Mouse (Mus musculus): ENCODE results near the gene Cplx3. TPM values are rescaled to one million over a fixed set of nuclear protein-coding genes. Genes with fewer than 3 reads are reported as not detected.

Gene Cplx3
- polyA plus RNA-seq, 1 experiment from 2014 or later: 0.96 TPM

DNA sequence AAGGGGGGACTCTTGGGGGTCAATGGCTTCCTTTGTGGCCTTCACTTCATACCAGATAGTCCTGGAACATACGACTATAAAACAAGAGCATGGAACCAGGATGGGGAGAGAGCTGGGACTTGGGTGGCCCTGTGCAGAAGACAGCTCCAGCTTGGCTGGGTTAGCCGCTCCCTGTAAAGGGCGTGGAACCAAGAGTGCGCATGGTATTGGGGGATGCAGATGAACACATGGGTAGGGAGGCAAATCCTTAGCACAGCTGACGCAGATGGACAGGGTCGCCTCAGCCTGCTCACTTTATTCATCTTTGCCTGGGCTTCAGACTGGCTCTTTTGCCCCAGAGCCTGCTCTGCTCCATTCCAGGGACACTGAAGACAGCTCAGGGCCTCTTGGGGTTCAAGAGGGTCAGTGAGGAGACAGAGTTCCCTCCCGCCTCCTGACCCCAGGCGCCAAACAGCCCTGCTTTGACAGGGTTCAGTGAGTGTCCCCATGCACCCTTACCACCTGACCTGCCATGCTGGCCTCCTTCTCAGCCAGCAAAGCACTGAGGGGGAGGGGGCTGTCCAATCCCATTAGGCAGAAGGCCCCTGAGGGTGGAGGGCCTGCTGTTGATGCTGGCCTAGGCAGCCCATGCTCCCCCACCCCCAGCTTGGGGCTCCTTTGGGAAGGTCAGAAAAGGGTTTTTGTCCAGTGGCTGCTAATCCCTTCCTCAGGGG lies 7.1 kb downstream of the Cplx3 start:
- H3K4me2 ChIP-seq (ENCODE audit: low read length): no peak overlapping the region
- H3K9ac ChIP-seq (replicated peaks; ENCODE audit: low read length): no peak overlapping the region
- peaks cover 18% of the 10 kb centered on the region for H3K4me1 ChIP-seq (ENCODE audit: control insufficient read depth, insufficient read depth, low read length)
- no peak overlapping the region for H3K4me3 ChIP-seq (replicated peaks; ENCODE audit: low read depth, low read length)
- H3K27me3 ChIP-seq (ENCODE audit: control insufficient read depth, insufficient read depth, low read length): no peaks in the 10 kb centered on the region
- 24% methylated on average over 8 of the region's 8 CpGs for WGBS
- DNase-seq (peak; percentile 45), ATAC-seq (ENCODE audit: low FRiP score, low TSS enrichment) (peak; percentile 49; the same call in 1 of the 2 replicates)
- H3K27ac ChIP-seq (replicated peaks; ENCODE audit: low read depth, low read length): peak overlapping the region; percentile 14
- peaks cover 14% of the 10 kb centered on the region for H3K36me3 ChIP-seq (ENCODE audit: control insufficient read depth, insufficient read depth, low read length)
- H3K9me3 ChIP-seq (ENCODE audit: control insufficient read depth, low read length): no peaks in the 10 kb centered on the region

DNA sequence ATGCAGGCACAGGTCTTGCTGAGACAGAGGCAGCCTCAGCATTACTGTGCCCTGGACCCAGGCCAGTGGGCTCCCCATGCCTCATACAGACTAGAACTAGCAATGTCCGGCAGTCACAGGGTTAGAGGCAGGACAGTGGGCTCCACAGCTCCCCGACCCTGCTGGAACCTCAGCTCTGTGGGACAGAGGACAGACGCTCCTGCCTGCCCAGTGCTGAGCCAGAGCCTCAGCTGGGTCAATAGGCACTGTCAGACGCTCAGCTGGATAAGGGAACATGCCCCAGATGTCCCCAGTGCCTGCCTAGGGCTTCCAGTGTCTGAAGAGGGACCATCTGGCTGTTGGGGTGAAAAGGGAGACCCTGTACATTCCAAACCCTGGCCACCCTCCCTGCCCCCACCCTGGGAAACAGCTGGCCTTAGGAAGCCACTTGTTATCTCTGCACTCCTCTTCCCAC lies 8.1 kb downstream of the Cplx3 start:
- ATAC-seq (ENCODE audit: low FRiP score, low TSS enrichment) (no peak), DNase-seq (no peak)
- no peak overlapping the region for H3K27ac ChIP-seq (replicated peaks; ENCODE audit: low read depth, low read length)
- WGBS: 18% methylated on average over 4 of the region's 4 CpGs
- no peak overlapping the region for H3K4me3 ChIP-seq (replicated peaks; ENCODE audit: low read depth, low read length)
- H3K9me3 ChIP-seq (ENCODE audit: control insufficient read depth, low read length): no peaks in the 10 kb centered on the region
- H3K9ac ChIP-seq (replicated peaks; ENCODE audit: low read length): no peak overlapping the region
- H3K4me2 ChIP-seq (ENCODE audit: low read length): no peak overlapping the region
- no peaks in the 10 kb centered on the region for H3K27me3 ChIP-seq (ENCODE audit: control insufficient read depth, insufficient read depth, low read length)
- H3K4me1 ChIP-seq (ENCODE audit: control insufficient read depth, insufficient read depth, low read length): peaks cover 18% of the 10 kb centered on the region
- H3K36me3 ChIP-seq (ENCODE audit: control insufficient read depth, insufficient read depth, low read length): peaks cover 23% of the 10 kb centered on the region

- no peaks in the 10 kb centered on the region for H3K9me3 ChIP-seq (ENCODE audit: control insufficient read depth, low read length)
- 89% methylated on average over 8 of the region's 8 CpGs for WGBS
- ATAC-seq (ENCODE audit: low FRiP score, low TSS enrichment) (no peak), DNase-seq (no peak)
- peaks cover 27% of the 10 kb centered on the region for H3K36me3 ChIP-seq (ENCODE audit: control insufficient read depth, insufficient read depth, low read length)
- H3K9ac ChIP-seq (replicated peaks; ENCODE audit: low read length): no peak overlapping the region
- H3K27ac ChIP-seq (replicated peaks; ENCODE audit: low read depth, low read length): no peak overlapping the region
- no peaks in the 10 kb centered on the region for H3K27me3 ChIP-seq (ENCODE audit: control insufficient read depth, insufficient read depth, low read length)
- H3K4me2 ChIP-seq (ENCODE audit: low read length): no peak overlapping the region
- H3K4me3 ChIP-seq (replicated peaks; ENCODE audit: low read depth, low read length): no peak overlapping the region
- H3K4me1 ChIP-seq (ENCODE audit: control insufficient read depth, insufficient read depth, low read length): peaks cover 18% of the 10 kb centered on the region
Observed at GRCm38 (mm10) chr9:57597265-57597664, 8.8 kb downstream of the Cplx3 start.

DNA sequence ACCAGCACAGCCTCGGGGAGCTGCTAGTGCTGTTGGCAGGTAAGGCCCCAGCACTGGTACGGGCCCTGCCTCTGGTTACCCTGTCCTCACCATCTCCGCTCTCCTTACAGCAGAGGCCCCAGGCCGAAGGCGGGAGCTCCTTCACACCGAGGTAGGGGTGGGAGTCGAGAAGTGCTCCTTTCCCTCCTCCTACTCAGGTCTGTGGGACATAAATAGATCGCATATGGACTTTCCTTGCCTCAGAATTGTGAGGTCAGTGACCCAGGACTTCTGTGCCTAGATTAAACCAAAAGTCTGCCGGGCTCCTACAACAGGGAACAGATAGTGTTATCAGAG lies 11.9 kb downstream of the Cplx3 start:
- Histone ChIP-seq H3K9me3 (ENCODE audit: control insufficient read depth, low read length) (no peaks in the 10 kb centered on the region), H3K9ac (replicated peaks; ENCODE audit: low read length) (no peak overlapping the region), H3K36me3 (ENCODE audit: control insufficient read depth, insufficient read depth, low read length) (peaks cover 27% of the 10 kb centered on the region), H3K27ac (replicated peaks; ENCODE audit: low read depth, low read length) (no peak overlapping the region), H3K4me1 (ENCODE audit: control insufficient read depth, insufficient read depth, low read length) (peaks cover 12% of the 10 kb centered on the region), H3K4me3 (replicated peaks; ENCODE audit: low read depth, low read length) (no peak overlapping the region), H3K27me3 (ENCODE audit: control insufficient read depth, insufficient read depth, low read length) (no peaks in the 10 kb centered on the region), H3K4me2 (ENCODE audit: low read length) (no peak overlapping the region)
- no peak for ATAC-seq (ENCODE audit: low FRiP score, low TSS enrichment)
- DNase-seq: no peak
- 63% methylated on average over 9 of the region's 9 CpGs for whole genome bisulfite sequencing

GRCm38 (mm10) chr9:57593454-57594173 lies 12.5 kb downstream of the Cplx3 start:
- H3K27ac ChIP-seq (replicated peaks; ENCODE audit: low read depth, low read length): no peak overlapping the region
- WGBS: 38% methylated on average over 12 of the region's 12 CpGs
- peaks cover 27% of the 10 kb centered on the region for H3K36me3 ChIP-seq (ENCODE audit: control insufficient read depth, insufficient read depth, low read length)
- ATAC-seq (ENCODE audit: low FRiP score, low TSS enrichment) (no peak), DNase-seq (no peak)
- H3K27me3 ChIP-seq (ENCODE audit: control insufficient read depth, insufficient read depth, low read length): no peaks in the 10 kb centered on the region
- H3K9ac ChIP-seq (replicated peaks; ENCODE audit: low read length): no peak overlapping the region
- H3K4me2 ChIP-seq (ENCODE audit: low read length): no peak overlapping the region
- H3K9me3 ChIP-seq (ENCODE audit: control insufficient read depth, low read length): no peaks in the 10 kb centered on the region
- no peak overlapping the region for H3K4me3 ChIP-seq (replicated peaks; ENCODE audit: low read depth, low read length)
- peaks cover 11% of the 10 kb centered on the region for H3K4me1 ChIP-seq (ENCODE audit: control insufficient read depth, insufficient read depth, low read length)

GRCm38 (mm10) chr9:57590726-57591125 lies 15.4 kb downstream of the Cplx3 start:
- ATAC-seq (ENCODE audit: low FRiP score, low TSS enrichment): no peak
- H3K4me1 ChIP-seq (ENCODE audit: control insufficient read depth, insufficient read depth, low read length): peaks cover 11% of the 10 kb centered on the region
- WGBS: 33% methylated on average over 5 of the region's 5 CpGs
- H3K27ac ChIP-seq (replicated peaks; ENCODE audit: low read depth, low read length): no peak overlapping the region
- DNase-seq: peak; percentile 33
- no peaks in the 10 kb centered on the region for H3K9me3 ChIP-seq (ENCODE audit: control insufficient read depth, low read length)
- peak overlapping the region; percentile 88; the same call in 1 of the 2 replicates for H3K4me2 ChIP-seq (ENCODE audit: low read length)
- peaks cover 44% of the 10 kb centered on the region for H3K36me3 ChIP-seq (ENCODE audit: control insufficient read depth, insufficient read depth, low read length)
- H3K4me3 ChIP-seq (replicated peaks; ENCODE audit: low read depth, low read length): no peak overlapping the region
- H3K9ac ChIP-seq (replicated peaks; ENCODE audit: low read length): no peak overlapping the region
- H3K27me3 ChIP-seq (ENCODE audit: control insufficient read depth, insufficient read depth, low read length): no peaks in the 10 kb centered on the region

GRCm38 (mm10) chr9:57589224-57590126 lies 16.6 kb downstream of the Cplx3 start, which contains the start of gene Ulk3:
Ulk3 (plus strand) TSS chr9:57589452.
- under 1% methylated on average over 58 of the region's 58 CpGs for WGBS
- peak within 1 kb of the TSS; percentile 87 for H3K9ac ChIP-seq (replicated peaks; ENCODE audit: low read length)
- ATAC-seq (ENCODE audit: low FRiP score, low TSS enrichment): peak; percentile 76
- peaks cover 11% of the 10 kb centered on the region for H3K4me1 ChIP-seq (ENCODE audit: control insufficient read depth, insufficient read depth, low read length)
- H3K36me3 ChIP-seq (ENCODE audit: control insufficient read depth, insufficient read depth, low read length): peaks cover 45% of the 10 kb centered on the region
- H3K4me2 ChIP-seq (ENCODE audit: low read length): peak within 1 kb of the TSS; percentile 88
- peak within 1 kb of the TSS; percentile 77 for H3K27ac ChIP-seq (replicated peaks; ENCODE audit: low read depth, low read length)
- H3K4me3 ChIP-seq (replicated peaks; ENCODE audit: low read depth, low read length): peak within 1 kb of the TSS; percentile 73
- DNase-seq: peak; percentile 86
- no peaks in the 10 kb centered on the region for H3K27me3 ChIP-seq (ENCODE audit: control insufficient read depth, insufficient read depth, low read length)
- H3K9me3 ChIP-seq (ENCODE audit: control insufficient read depth, low read length): no peaks in the 10 kb centered on the region

DNA sequence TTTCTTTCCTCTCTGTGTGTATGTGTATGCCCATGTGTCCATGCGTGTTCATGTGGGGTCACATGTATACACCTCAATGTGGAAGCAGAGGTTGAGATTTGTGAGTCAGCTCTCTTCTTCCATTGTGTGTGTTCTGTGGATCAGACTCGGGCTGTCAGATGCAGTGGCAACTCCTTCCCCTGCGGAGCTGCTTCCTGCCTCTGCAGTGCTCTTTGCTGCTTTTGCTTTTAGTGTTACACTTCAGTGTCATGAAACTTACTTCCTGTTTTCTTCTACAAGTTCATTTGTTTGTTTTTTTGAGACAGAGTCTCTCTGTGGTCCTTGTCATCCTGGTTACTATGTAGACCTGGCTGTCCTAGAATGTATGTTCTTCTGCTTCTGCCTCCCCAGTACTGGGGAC lies 21.1 kb downstream of the Cplx3 start:
- Histone ChIP-seq H3K9ac (replicated peaks; ENCODE audit: low read length) (no peak overlapping the region), H3K27me3 (ENCODE audit: control insufficient read depth, insufficient read depth, low read length) (no peaks in the 10 kb centered on the region), H3K4me2 (ENCODE audit: low read length) (no peak overlapping the region), H3K27ac (replicated peaks; ENCODE audit: low read depth, low read length) (no peak overlapping the region), H3K4me3 (replicated peaks; ENCODE audit: low read depth, low read length) (no peak overlapping the region), H3K9me3 (ENCODE audit: control insufficient read depth, low read length) (no peaks in the 10 kb centered on the region), H3K4me1 (ENCODE audit: control insufficient read depth, insufficient read depth, low read length) (peaks cover 6% of the 10 kb centered on the region), H3K36me3 (ENCODE audit: control insufficient read depth, insufficient read depth, low read length) (peaks cover 67% of the 10 kb centered on the region)
- DNase-seq: no peak
- ATAC-seq (ENCODE audit: low FRiP score, low TSS enrichment): no peak
- 96% methylated on average over 3 of the region's 3 CpGs for WGBS

Measured in midbrain, embryonic 14.5 days (tissue).